Mouse (Mus musculus) bone marrow, adult 2 months (tissue): ENCODE data around the gene Rae1.
A peak's percentile ranks its signal among the peaks of the same experiment; 100 is the strongest.

Experiments
- CTCF ChIP-seq: fragments of 200-500 bp; IDR thresholded peaks from 2 replicates; pipeline ENCODE4 v1.5.1; 2011; ENCODE audit warnings: low read length, control low read depth; ENCODE audit not compliant: control insufficient read depth, insufficient read depth
- POLR2A ChIP-seq: fragments of 200-500 bp; IDR thresholded peaks from 2 replicates; pipeline ENCODE4 v1.6.1; 2011; ENCODE audit warnings: low read depth, mild to moderate bottlenecking, control low read depth, low read length, borderline replicate concordance; ENCODE audit not compliant: control insufficient read depth

- TF ChIP-seq POLR2A (no peak), CTCF (peak; percentile 76)
These were observed 3.7 kb upstream of the Rae1 start for GRCm38 (mm10) chr2:172996207-172996606.
